Mouse (Mus musculus) T-cell, adult 66 days (primary cell): Measurements from ENCODE around the gene Adam15. TPM values are rescaled to one million over a fixed set of nuclear protein-coding genes. Genes with fewer than 3 reads are reported as not detected.

Experiments used
- total RNA-seq, 2 experiments: library from RNA; stranded (reverse); gene quantifications; 3 replicates in 1 of 2; 4 replicates in 1 of 2; pipeline ENCODE4 v1.2.4; 2023

The Adam15 gene
- 10 to 100 TPM; 11.4 to 12.0 TPM for total RNA-seq

GRCm38 (mm10) chr3:89349869-89350501 is at the start of gene Adam15:
TSS of gene Adam15 (minus strand) at chr3:89349996.

GRCm38 (mm10) chr3:89394006-89394893 is 44.5 kb upstream of the Adam15 start, which contains the start of gene Zbtb7b:
TSS of gene Zbtb7b (minus strand) at chr3:89394776.

GRCm38 (mm10) chr3:89365153-89365485 is 15.3 kb upstream of the Adam15 start, which contains the start of gene Dcst1:
TSS of gene Dcst1 (minus strand) at chr3:89365253.

GRCm38 (mm10) chr3:89361675-89362074 is 11.9 kb upstream of the Adam15 start, which contains the start of gene Dcst2:
TSS of gene Dcst2 (plus strand) at chr3:89361975.

GRCm38 (mm10) chr3:89337721-89338578 is 11.8 kb downstream of the Adam15 start, which contains the start of gene Efna4:
TSS of gene Efna4 (minus strand) at chr3:89338028.

GRCm38 (mm10) chr3:89322514-89323165 is 27.2 kb downstream of the Adam15 start, which contains the start of gene Efna3:
TSS of gene Efna3 (minus strand) at chr3:89322965.

Other genes starting within 250 kb of the Adam15 start
- gene Gm43738, start 248.9 kb downstream of the Adam15 start, total RNA-seq = under 1 TPM in 1 of 2 experiments, not detected in 1; 0.26 TPM
- 10 to 100 TPM; 32.7 to 40.2 TPM for gene Fdps, start 248.0 kb downstream of the Adam15 start, total RNA-seq
- gene Pklr, start 213.9 kb downstream of the Adam15 start, total RNA-seq = under 1 TPM; 0.74 to 0.96 TPM
- 10 to 100 TPM; 11.3 to 14.4 TPM for gene Hcn3, start 189.8 kb downstream of the Adam15 start, total RNA-seq
- 100 to 1,000 TPM; 123 to 131 TPM for gene Clk2, start 185.2 kb downstream of the Adam15 start, total RNA-seq
- gene Scamp3, start 172.5 kb downstream of the Adam15 start, total RNA-seq = 100 to 1,000 TPM; 159 to 177 TPM
- 100 to 1,000 TPM; 178 to 181 TPM for gene Fam189b, start 166.9 kb downstream of the Adam15 start, total RNA-seq
- 10 to 100 TPM; 64.0 to 68.6 TPM for gene Gba, start 147.1 kb downstream of the Adam15 start, total RNA-seq
- 1 to 10 TPM; 3.4 to 6.3 TPM for gene Thbs3, start 134.8 kb downstream of the Adam15 start, total RNA-seq
- 10 to 100 TPM; 85.4 to 95.2 TPM for gene Mtx1, start 122.9 kb downstream of the Adam15 start, total RNA-seq
- under 1 TPM in 1 of 2 experiments, not detected in 1; 0.87 TPM for gene Muc1, start 120.9 kb downstream of the Adam15 start, total RNA-seq
- gene Krtcap2, start 104.0 kb downstream of the Adam15 start, total RNA-seq = 100 to 1,000 TPM; 100 to 110 TPM
- gene Trim46, start 103.7 kb downstream of the Adam15 start, total RNA-seq = 1 to 10 TPM; 1.6 to 2.3 TPM
- gene Dpm3, start 90.6 kb downstream of the Adam15 start, total RNA-seq = 10 to 100 TPM; 68.1 to 70.0 TPM
- 100 to 1,000 TPM in 1 of 2 experiments, 10 to 100 TPM in 1; 98.1 to 113 TPM for gene Slc50a1, start 79.4 kb downstream of the Adam15 start, total RNA-seq
- not detected for gene Efna1, start 68.9 kb downstream of the Adam15 start, total RNA-seq
- gene Efna3, start 27.0 kb downstream of the Adam15 start, total RNA-seq = not detected
- gene Efna4, start 12.0 kb downstream of the Adam15 start, total RNA-seq = not detected
- gene Dcst2, start 12.0 kb upstream of the Adam15 start, total RNA-seq = not detected
- gene Dcst1, start 15.3 kb upstream of the Adam15 start, total RNA-seq = under 1 TPM in 1 of 2 experiments, not detected in 1; 0.76 TPM
- gene Zbtb7b, start 44.8 kb upstream of the Adam15 start, total RNA-seq = 100 to 1,000 TPM in 1 of 2 experiments, 10 to 100 TPM in 1; 98.0 to 107 TPM
- gene Lenep, start 52.8 kb upstream of the Adam15 start, total RNA-seq = under 1 TPM in 1 of 2 experiments, not detected in 1; 0.89 TPM
- gene Flad1, start 61.9 kb upstream of the Adam15 start, total RNA-seq = 10 to 100 TPM; 34.1 to 34.4 TPM
- 10 to 100 TPM in 1 of 2 experiments, 1 to 10 TPM in 1; 6.3 to 11.8 TPM for gene Cks1b, start 68.4 kb upstream of the Adam15 start, total RNA-seq
- 10 to 100 TPM; 87.6 to 92.3 TPM for gene Shc1, start 68.4 kb upstream of the Adam15 start, total RNA-seq
- 10 to 100 TPM; 45.5 to 46.1 TPM for gene Pygo2, start 80.2 kb upstream of the Adam15 start, total RNA-seq
- 100 to 1,000 TPM; 100 to 101 TPM for gene Pbxip1, start 86.7 kb upstream of the Adam15 start, total RNA-seq
- 10 to 100 TPM in 1 of 2 experiments, 1 to 10 TPM in 1; 6.2 to 11.9 TPM for gene Pmvk, start 104.5 kb upstream of the Adam15 start, total RNA-seq
- gene Kcnn3, start 170.2 kb upstream of the Adam15 start, total RNA-seq = under 1 TPM in 1 of 2 experiments, not detected in 1; 0.12 TPM